Mouse (Mus musculus) layer of hippocampus, adult 8-10 months (tissue): Measurements from ENCODE around the gene Arl6ip4. TPM values are rescaled to one million over a fixed set of nuclear protein-coding genes. Genes with fewer than 3 reads are reported as not detected.

Experiments used
- DNase-seq, 2 experiments: peaks; one replicate each; pipeline ENCODE4 v3.0.0; 2022; ENCODE audit warnings: low spot score in 2 of 2
- total RNA-seq, 4 experiments: library from RNA; stranded (reverse); gene quantifications; 2 replicates each; pipeline ENCODE4 v1.2.4; 2022

Arl6ip4 gene
- total RNA-seq, 4 experiments from 2014 or later: 46.3 to 64.6 (median 50.4) TPM

GRCm38 (mm10) chr5:124093852-124094604, 21.9 kb upstream of the Arl6ip4 start:
- no peak for DNase-seq

- no peak for DNase-seq
Observed at GRCm38 (mm10) chr5:124095077-124095581, 20.8 kb upstream of the Arl6ip4 start.

- DNase-seq: peak; percentile 95 to 97
Observed at GRCm38 (mm10) chr5:124095596-124096232, 20.2 kb upstream of the Arl6ip4 start, which contains the start of gene Abcb9. Gene Abcb9, minus strand, starts transcription at chr5:124095798.

GRCm38 (mm10) chr5:124098923-124099322, 17.0 kb upstream of the Arl6ip4 start:
- no peak for DNase-seq

- no peak for DNase-seq
Observed at GRCm38 (mm10) chr5:124100128-124101044, 15.5 kb upstream of the Arl6ip4 start.

- no peak for DNase-seq
Observed at GRCm38 (mm10) chr5:124102326-124102725, 13.6 kb upstream of the Arl6ip4 start.

GRCm38 (mm10) chr5:124103020-124103419, 12.9 kb upstream of the Arl6ip4 start:
- no peak for DNase-seq

- no peak for DNase-seq
Observed at GRCm38 (mm10) chr5:124103552-124103951, 12.3 kb upstream of the Arl6ip4 start.

GRCm38 (mm10) chr5:124111077-124111741, 4.7 kb upstream of the Arl6ip4 start:
- DNase-seq: peak in 1 of 2 experiments; percentile 22

GRCm38 (mm10) chr5:124111742-124112497, 4.0 kb upstream of the Arl6ip4 start, which contains the start of gene Ogfod2:
Gene Ogfod2, plus strand, starts transcription at chr5:124112297.
- peak; percentile 91 to 93 for DNase-seq

GRCm38 (mm10) chr5:124112531-124112930, 3.4 kb upstream of the Arl6ip4 start:
- DNase-seq: peak in 1 of 2 experiments; percentile 47

- DNase-seq: peak in 1 of 2 experiments; percentile 52
Observed at GRCm38 (mm10) chr5:124113030-124113429, 2.9 kb upstream of the Arl6ip4 start.

- no peak for DNase-seq
Observed at GRCm38 (mm10) chr5:124114276-124115025, 1.4 kb upstream of the Arl6ip4 start.

- no peak for DNase-seq
Observed at GRCm38 (mm10) chr5:124115531-124115930, 358 bp upstream of the Arl6ip4 start.

GRCm38 (mm10) chr5:124119204-124119603, 3.3 kb downstream of the Arl6ip4 start:
- no peak for DNase-seq

GRCm38 (mm10) chr5:124122357-124122756, 6.5 kb downstream of the Arl6ip4 start:
- no peak for DNase-seq

- no peak for DNase-seq
Observed at GRCm38 (mm10) chr5:124125093-124125492, 9.2 kb downstream of the Arl6ip4 start.

GRCm38 (mm10) chr5:124134261-124134660, 18.4 kb downstream of the Arl6ip4 start:
- no peak for DNase-seq

- no peak for DNase-seq
Observed at GRCm38 (mm10) chr5:124138066-124138465, 22.2 kb downstream of the Arl6ip4 start.
